Mouse (Mus musculus) heart, postnatal 0 days (tissue): ENCODE measurements around the gene Tent5c.

Source experiments
- CTCF ChIP-seq: IDR thresholded peaks from 2 replicates; pipeline ENCODE4 v1.5.1; 2016; ENCODE audit warnings: antibody characterized with exemption, control low read depth, low read depth
- EP300 ChIP-seq: IDR thresholded peaks from 2 replicates; pipeline ENCODE4 v1.6.1; 2016; ENCODE audit warnings: antibody characterized with exemption, low read depth

DNA sequence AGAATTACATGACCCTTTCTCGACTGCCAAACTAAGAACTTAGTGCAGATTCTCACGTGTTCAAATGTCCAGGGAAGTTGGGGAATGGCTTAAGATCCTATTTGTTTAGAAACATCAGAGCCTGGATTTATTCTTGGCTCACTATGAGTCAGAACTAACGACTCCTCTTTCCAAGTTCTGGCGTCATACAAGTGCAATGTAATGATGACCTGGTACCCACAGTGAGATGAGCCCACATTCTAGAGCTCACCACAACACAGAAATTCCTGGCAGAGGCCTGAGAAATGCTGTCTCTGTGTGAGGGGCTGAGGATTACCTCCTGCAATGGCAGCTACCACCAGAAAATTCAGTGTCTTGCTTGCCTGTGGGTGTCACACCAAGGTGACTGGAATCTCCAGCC is 18.1 kb upstream of the Tent5c start:
- TF ChIP-seq CTCF (no peak), EP300 (no peak)
